Mouse (Mus musculus): ENCODE data around the gene Gtdc1. TPM values are rescaled to one million over a fixed set of nuclear protein-coding genes. Genes with fewer than 3 reads are reported as not detected.

Gtdc1 gene
- polyA plus RNA-seq, 1 experiment from 2014 or later, result 17.3 TPM

DNA sequence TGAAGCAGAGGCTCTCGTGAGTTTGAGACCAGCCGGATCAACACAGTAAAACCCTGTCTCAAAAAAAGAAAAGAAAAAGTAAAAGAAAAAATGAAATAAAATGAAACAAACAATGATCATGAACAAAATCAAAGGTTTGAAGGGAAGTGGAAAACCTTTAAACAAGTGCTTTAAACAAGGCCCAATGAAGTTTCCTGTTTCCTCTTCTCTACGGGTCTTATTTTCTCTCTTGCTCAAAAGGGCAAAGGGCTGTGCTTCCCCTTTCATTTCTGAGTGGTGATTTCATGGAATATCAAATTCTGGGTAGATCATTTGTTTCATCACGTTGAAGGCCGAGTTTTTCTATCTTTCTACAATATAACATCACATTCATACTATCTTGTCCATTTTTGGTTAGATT, 136.3 kb downstream of the Gtdc1 start:
- DNase-seq (ENCODE audit: low spot score) (no peak), ATAC-seq (ENCODE audit: low FRiP score) (no peak)
- H3K36me3 ChIP-seq (ENCODE audit: control insufficient read depth, insufficient read depth, low read length), result no peaks in the 10 kb centered on the region
- H3K27ac ChIP-seq (ENCODE audit: low read depth, low read length), result no peak overlapping the region
- no peak overlapping the region for H3K4me3 ChIP-seq (ENCODE audit: low read depth, low read length)
- WGBS, result 82% methylated on average over 5 of the region's 5 CpGs
- no peak overlapping the region for H3K4me2 ChIP-seq (replicated peaks; ENCODE audit: low read depth, low read length)
- no peaks in the 10 kb centered on the region for H3K9me3 ChIP-seq (ENCODE audit: control insufficient read depth, low read length)
- H3K4me1 ChIP-seq (replicated peaks; ENCODE audit: control insufficient read depth, insufficient read depth, low read length), result no peaks in the 10 kb centered on the region
- no peak overlapping the region for H3K9ac ChIP-seq (ENCODE audit: low read depth, low read length)
- H3K27me3 ChIP-seq (ENCODE audit: control insufficient read depth, insufficient read depth, low read length), result no peaks in the 10 kb centered on the region

DNA sequence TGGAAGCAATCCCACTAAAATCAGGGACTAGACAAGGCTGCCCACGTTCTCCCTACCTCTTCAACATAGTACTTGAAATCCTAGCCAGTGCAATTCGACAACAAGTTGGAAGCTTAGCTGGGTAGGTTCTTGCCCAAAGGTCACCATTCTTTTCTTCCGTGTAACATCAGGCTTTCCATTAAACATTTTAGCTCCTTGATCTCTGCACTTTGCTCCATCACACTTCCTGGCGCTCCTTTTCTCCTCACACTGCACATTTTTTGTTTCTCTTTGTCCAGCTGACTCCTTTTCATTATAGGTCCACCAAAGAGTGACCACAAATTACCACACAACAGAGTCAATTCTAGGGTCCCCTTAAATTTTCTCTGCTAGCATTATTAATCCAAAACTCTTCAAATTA, 144.7 kb downstream of the Gtdc1 start:
- no peaks in the 10 kb centered on the region for H3K27me3 ChIP-seq (ENCODE audit: control insufficient read depth, insufficient read depth, low read length)
- no peaks in the 10 kb centered on the region for H3K9me3 ChIP-seq (ENCODE audit: control insufficient read depth, low read length)
- no peak overlapping the region for H3K4me2 ChIP-seq (replicated peaks; ENCODE audit: low read depth, low read length)
- H3K36me3 ChIP-seq (ENCODE audit: control insufficient read depth, insufficient read depth, low read length), result no peaks in the 10 kb centered on the region
- H3K4me1 ChIP-seq (replicated peaks; ENCODE audit: control insufficient read depth, insufficient read depth, low read length), result no peaks in the 10 kb centered on the region
- H3K9ac ChIP-seq (ENCODE audit: low read depth, low read length), result no peak overlapping the region
- no peak for DNase-seq (ENCODE audit: low spot score)
- H3K4me3 ChIP-seq (ENCODE audit: low read depth, low read length), result no peak overlapping the region
- WGBS, result 96% methylated on average over 4 of the region's 4 CpGs
- no peak for ATAC-seq (ENCODE audit: low FRiP score)
- H3K27ac ChIP-seq (ENCODE audit: low read depth, low read length), result no peak overlapping the region

DNA sequence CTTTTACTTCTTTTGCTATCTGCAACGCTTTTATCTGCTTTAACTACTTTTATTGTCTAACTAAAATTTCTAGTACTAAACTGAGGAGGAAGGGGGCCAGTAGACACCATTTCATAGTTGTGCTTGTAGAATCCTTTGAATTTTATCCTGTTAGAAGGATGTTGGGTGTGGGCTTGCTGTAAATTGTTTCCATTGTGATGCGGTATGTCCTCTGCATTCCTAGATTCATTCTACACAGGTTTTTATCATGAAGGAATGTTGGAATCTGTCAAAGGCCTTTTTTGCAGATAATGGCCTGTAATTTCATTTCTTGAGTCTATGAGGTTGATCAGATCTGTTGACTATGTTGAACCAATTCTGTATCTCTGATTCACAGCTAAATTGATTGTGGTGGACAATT, 146.5 kb downstream of the Gtdc1 start:
- Histone ChIP-seq H3K27ac (ENCODE audit: low read depth, low read length) (no peak overlapping the region), H3K9ac (ENCODE audit: low read depth, low read length) (no peak overlapping the region), H3K4me1 (replicated peaks; ENCODE audit: control insufficient read depth, insufficient read depth, low read length) (no peaks in the 10 kb centered on the region), H3K27me3 (ENCODE audit: control insufficient read depth, insufficient read depth, low read length) (no peaks in the 10 kb centered on the region), H3K36me3 (ENCODE audit: control insufficient read depth, insufficient read depth, low read length) (no peaks in the 10 kb centered on the region), H3K4me2 (replicated peaks; ENCODE audit: low read depth, low read length) (no peak overlapping the region), H3K9me3 (ENCODE audit: control insufficient read depth, low read length) (no peaks in the 10 kb centered on the region), H3K4me3 (ENCODE audit: low read depth, low read length) (no peak overlapping the region)
- ATAC-seq (ENCODE audit: low FRiP score), result no peak
- DNase-seq (ENCODE audit: low spot score), result no peak
- 96% methylated on average over 2 of the region's 2 CpGs for WGBS

DNA sequence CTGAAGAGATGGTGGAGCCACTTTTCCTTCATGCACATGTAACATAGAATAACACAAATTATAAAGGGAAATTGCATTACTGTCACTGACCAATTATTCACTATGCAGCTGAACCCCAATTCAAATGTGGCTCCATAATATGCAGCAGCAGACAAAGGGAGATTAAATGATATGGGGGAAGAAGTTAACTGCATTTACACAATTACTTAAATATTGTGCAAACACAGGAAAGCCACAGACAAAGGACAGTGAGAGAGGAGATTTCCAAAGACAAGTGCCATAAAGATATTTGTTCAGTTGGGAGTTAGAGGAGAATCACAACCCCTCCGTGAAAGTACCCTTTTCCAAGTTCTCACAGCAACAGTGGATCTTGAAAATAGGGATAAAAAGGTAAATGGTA, 163.6 kb downstream of the Gtdc1 start:
- Histone ChIP-seq H3K4me2 (replicated peaks; ENCODE audit: low read depth, low read length) (no peak overlapping the region), H3K27me3 (ENCODE audit: control insufficient read depth, insufficient read depth, low read length) (no peaks in the 10 kb centered on the region), H3K9ac (ENCODE audit: low read depth, low read length) (no peak overlapping the region), H3K4me3 (ENCODE audit: low read depth, low read length) (no peak overlapping the region), H3K27ac (ENCODE audit: low read depth, low read length) (no peak overlapping the region), H3K9me3 (ENCODE audit: control insufficient read depth, low read length) (no peaks in the 10 kb centered on the region), H3K4me1 (replicated peaks; ENCODE audit: control insufficient read depth, insufficient read depth, low read length) (no peaks in the 10 kb centered on the region), H3K36me3 (ENCODE audit: control insufficient read depth, insufficient read depth, low read length) (no peaks in the 10 kb centered on the region)
- no peak for DNase-seq (ENCODE audit: low spot score)
- no peak for ATAC-seq (ENCODE audit: low FRiP score)
- 75% methylated on average over 1 of the region's 1 CpGs for WGBS

DNA sequence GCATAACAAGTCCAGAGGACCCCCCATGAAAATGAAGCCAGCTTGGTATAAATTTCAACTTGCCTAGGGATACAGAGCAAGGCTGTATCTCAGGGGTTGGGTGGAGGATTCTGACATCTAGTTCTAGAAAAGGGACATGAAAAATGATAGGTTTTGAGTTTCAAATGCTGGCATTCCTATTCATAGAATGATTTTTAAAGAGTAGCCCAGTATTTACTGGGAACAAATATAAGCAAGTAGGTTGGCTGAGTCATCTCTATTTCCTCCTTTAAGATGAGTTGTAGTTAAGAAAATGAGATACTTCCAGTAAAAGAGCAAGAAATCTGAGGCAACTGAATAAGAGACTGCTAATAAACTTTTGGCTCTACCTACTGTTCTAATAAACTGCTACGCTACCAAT, 190.8 kb downstream of the Gtdc1 start:
- no peaks in the 10 kb centered on the region for H3K4me1 ChIP-seq (replicated peaks; ENCODE audit: control insufficient read depth, insufficient read depth, low read length)
- ATAC-seq (ENCODE audit: low FRiP score) (no peak), DNase-seq (ENCODE audit: low spot score) (no peak)
- no peak overlapping the region for H3K9ac ChIP-seq (ENCODE audit: low read depth, low read length)
- WGBS, result 93% methylated on average over 1 of the region's 1 CpGs
- no peak overlapping the region for H3K27ac ChIP-seq (ENCODE audit: low read depth, low read length)
- no peaks in the 10 kb centered on the region for H3K36me3 ChIP-seq (ENCODE audit: control insufficient read depth, insufficient read depth, low read length)
- no peaks in the 10 kb centered on the region for H3K27me3 ChIP-seq (ENCODE audit: control insufficient read depth, insufficient read depth, low read length)
- H3K9me3 ChIP-seq (ENCODE audit: control insufficient read depth, low read length), result no peaks in the 10 kb centered on the region
- no peak overlapping the region for H3K4me3 ChIP-seq (ENCODE audit: low read depth, low read length)
- H3K4me2 ChIP-seq (replicated peaks; ENCODE audit: low read depth, low read length), result no peak overlapping the region

DNA sequence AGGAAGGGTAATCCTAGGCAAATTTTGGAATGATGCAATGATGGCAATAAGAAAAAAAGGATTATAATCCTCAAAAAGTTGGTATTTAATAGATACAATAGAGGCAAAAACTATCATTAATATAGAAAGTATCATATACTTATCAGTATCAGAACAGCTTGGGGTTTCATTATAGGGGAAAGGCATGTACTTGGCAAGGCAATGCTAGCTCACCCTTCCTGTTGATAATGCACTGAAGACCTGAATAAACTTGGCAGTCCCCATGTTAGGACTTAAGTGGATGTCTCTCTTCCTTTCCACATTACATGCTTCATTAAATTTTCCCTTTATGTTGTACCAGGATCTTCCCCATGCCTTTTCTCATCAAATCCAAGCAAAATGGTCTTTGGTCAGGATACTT, 206.0 kb downstream of the Gtdc1 start:
- H3K27ac ChIP-seq (ENCODE audit: low read depth, low read length), result no peak overlapping the region
- no peak for ATAC-seq (ENCODE audit: low FRiP score)
- no peak overlapping the region for H3K4me2 ChIP-seq (replicated peaks; ENCODE audit: low read depth, low read length)
- H3K9me3 ChIP-seq (ENCODE audit: control insufficient read depth, low read length), result no peaks in the 10 kb centered on the region
- no peaks in the 10 kb centered on the region for H3K27me3 ChIP-seq (ENCODE audit: control insufficient read depth, insufficient read depth, low read length)
- H3K36me3 ChIP-seq (ENCODE audit: control insufficient read depth, insufficient read depth, low read length), result no peaks in the 10 kb centered on the region
- no peak overlapping the region for H3K4me3 ChIP-seq (ENCODE audit: low read depth, low read length)
- DNase-seq (ENCODE audit: low spot score), result no peak
- no peaks in the 10 kb centered on the region for H3K4me1 ChIP-seq (replicated peaks; ENCODE audit: control insufficient read depth, insufficient read depth, low read length)
- H3K9ac ChIP-seq (ENCODE audit: low read depth, low read length), result no peak overlapping the region

DNA sequence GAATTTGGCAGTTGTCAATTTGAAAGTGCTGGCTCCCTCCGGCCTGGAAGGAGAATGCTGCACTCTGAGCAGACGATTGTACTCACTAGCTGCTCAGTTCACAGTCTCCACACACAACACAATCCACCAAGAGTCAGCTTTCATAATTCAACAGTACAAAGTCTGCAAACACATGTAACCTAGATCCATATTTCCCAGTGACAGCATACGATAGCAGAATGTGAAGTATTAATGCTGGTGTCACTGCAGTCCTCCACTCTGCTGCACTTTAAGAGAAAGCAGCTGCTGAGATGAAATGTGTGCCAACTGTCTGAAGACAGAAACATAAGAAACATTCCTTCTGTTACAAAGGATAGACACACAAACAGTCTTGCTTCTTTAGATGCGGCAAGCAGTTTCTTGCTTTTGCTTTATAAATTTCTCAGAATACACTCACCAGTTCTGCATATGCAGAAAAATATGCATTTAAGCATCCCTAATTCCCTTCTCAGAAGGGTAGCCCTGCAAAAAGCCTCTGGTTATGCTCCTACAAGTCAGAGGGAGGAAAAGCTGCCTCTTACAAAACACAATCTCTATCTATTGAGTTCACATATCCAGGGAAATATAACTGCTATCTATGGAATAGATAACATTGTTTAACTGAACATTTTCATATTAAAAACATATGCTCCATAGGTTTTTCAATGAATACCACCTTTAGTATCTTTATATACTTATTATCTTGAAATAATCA, 221.4 kb downstream of the Gtdc1 start:
- Histone ChIP-seq H3K27ac (ENCODE audit: low read depth, low read length) (no peak overlapping the region), H3K9ac (ENCODE audit: low read depth, low read length) (no peak overlapping the region), H3K4me3 (ENCODE audit: low read depth, low read length) (no peak overlapping the region), H3K4me1 (replicated peaks; ENCODE audit: control insufficient read depth, insufficient read depth, low read length) (no peaks in the 10 kb centered on the region), H3K4me2 (replicated peaks; ENCODE audit: low read depth, low read length) (no peak overlapping the region), H3K27me3 (ENCODE audit: control insufficient read depth, insufficient read depth, low read length) (no peaks in the 10 kb centered on the region), H3K36me3 (ENCODE audit: control insufficient read depth, insufficient read depth, low read length) (no peaks in the 10 kb centered on the region), H3K9me3 (ENCODE audit: control insufficient read depth, low read length) (no peaks in the 10 kb centered on the region)
- DNase-seq (ENCODE audit: low spot score), result no peak
- 79% methylated on average over 4 of the region's 4 CpGs for WGBS
- no peak for ATAC-seq (ENCODE audit: low FRiP score)

DNA sequence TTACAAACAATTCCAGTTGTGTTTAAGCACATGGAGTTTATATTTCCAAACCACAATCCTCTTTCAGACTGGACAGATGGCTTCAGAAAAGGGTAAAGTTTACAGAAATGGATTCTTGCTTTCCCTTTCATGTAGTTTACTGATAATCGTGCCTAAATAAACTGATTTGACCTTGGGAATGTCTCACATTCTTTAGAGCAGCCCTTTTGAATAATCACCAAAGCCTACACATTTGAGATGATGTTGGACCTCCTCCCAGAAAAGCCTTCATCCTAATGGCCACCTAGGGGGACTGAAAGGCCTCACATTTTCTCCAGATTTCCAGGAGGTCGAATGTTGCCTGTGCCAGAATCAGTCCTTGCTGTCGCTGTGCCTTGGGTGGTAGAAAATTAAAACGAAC, 227.2 kb downstream of the Gtdc1 start:
- ATAC-seq (ENCODE audit: low FRiP score) (no peak), DNase-seq (ENCODE audit: low spot score) (no peak)
- 66% methylated on average over 4 of the region's 4 CpGs for WGBS
- H3K4me3 ChIP-seq (ENCODE audit: low read depth, low read length), result no peak overlapping the region
- no peaks in the 10 kb centered on the region for H3K4me1 ChIP-seq (replicated peaks; ENCODE audit: control insufficient read depth, insufficient read depth, low read length)
- H3K9me3 ChIP-seq (ENCODE audit: control insufficient read depth, low read length), result no peaks in the 10 kb centered on the region
- H3K27ac ChIP-seq (ENCODE audit: low read depth, low read length), result no peak overlapping the region
- H3K9ac ChIP-seq (ENCODE audit: low read depth, low read length), result no peak overlapping the region
- no peaks in the 10 kb centered on the region for H3K36me3 ChIP-seq (ENCODE audit: control insufficient read depth, insufficient read depth, low read length)
- no peak overlapping the region for H3K4me2 ChIP-seq (replicated peaks; ENCODE audit: low read depth, low read length)
- no peaks in the 10 kb centered on the region for H3K27me3 ChIP-seq (ENCODE audit: control insufficient read depth, insufficient read depth, low read length)

DNA sequence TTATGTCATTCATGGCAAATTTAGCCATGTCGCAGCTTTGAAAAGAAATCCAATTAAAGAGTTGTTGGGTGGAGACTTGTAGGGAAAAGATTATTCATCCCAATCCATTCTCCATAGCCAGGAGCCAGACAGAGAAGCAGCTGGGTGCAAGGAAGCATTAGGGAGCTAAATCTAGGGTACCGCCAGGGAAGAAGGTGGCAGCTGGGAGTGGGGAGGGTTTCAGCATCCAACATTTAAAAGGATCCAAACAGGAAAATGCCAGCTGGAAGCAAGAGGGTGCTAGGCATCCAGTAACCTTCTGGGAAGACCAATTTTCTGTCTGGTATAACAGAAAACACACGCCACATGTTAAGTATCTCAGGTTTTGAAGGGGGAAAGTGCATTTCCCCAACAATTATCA, 231.0 kb downstream of the Gtdc1 start:
- Histone ChIP-seq H3K4me1 (replicated peaks; ENCODE audit: control insufficient read depth, insufficient read depth, low read length) (no peaks in the 10 kb centered on the region), H3K4me2 (replicated peaks; ENCODE audit: low read depth, low read length) (no peak overlapping the region), H3K27me3 (ENCODE audit: control insufficient read depth, insufficient read depth, low read length) (no peaks in the 10 kb centered on the region), H3K27ac (ENCODE audit: low read depth, low read length) (no peak overlapping the region), H3K9me3 (ENCODE audit: control insufficient read depth, low read length) (no peaks in the 10 kb centered on the region), H3K9ac (ENCODE audit: low read depth, low read length) (no peak overlapping the region), H3K4me3 (ENCODE audit: low read depth, low read length) (no peak overlapping the region), H3K36me3 (ENCODE audit: control insufficient read depth, insufficient read depth, low read length) (no peaks in the 10 kb centered on the region)
- DNase-seq (ENCODE audit: low spot score), result no peak
- 67% methylated on average over 3 of the region's 3 CpGs for WGBS
- ATAC-seq (ENCODE audit: low FRiP score), result no peak

All from hindbrain, embryonic 11.5 days (tissue).